Mouse (Mus musculus) bone marrow, adult 2 months (tissue): ENCODE results near the gene Aunip.

Source experiments
- CTCF ChIP-seq: fragments of 200-500 bp; IDR thresholded peaks from 2 replicates; pipeline ENCODE4 v1.5.1; 2011; ENCODE audit warnings: low read length, control low read depth; ENCODE audit not compliant: control insufficient read depth, insufficient read depth
- POLR2A ChIP-seq: fragments of 200-500 bp; IDR thresholded peaks from 2 replicates; pipeline ENCODE4 v1.6.1; 2011; ENCODE audit warnings: low read depth, mild to moderate bottlenecking, control low read depth, low read length, borderline replicate concordance; ENCODE audit not compliant: control insufficient read depth

GRCm38 (mm10) chr4:134551494-134552316 is 40.9 kb downstream of the Aunip start, which contains the start of gene Selenon:
- TF ChIP-seq CTCF (no peak), POLR2A (no peak)
